22 mouse cellular contexts compared by ENCODE assay signal in genomic region chr6:114958249-114959011, GRCm38 (mm10). TPM values are rescaled to one million over a fixed set of nuclear protein-coding genes. Genes with fewer than 3 reads are reported as not detected.
DNase-seq lines count a peak whose midpoint lies in the region; ATAC-seq and TF ChIP-seq lines count a peak whose summit lies in the region.
"Had no signal": no experiment of that assay in that cellular context is flagged by ENCODE, and none has a peak within 500 bp of the region (broad histone marks: within the 10 kb centered on the region; RNA-seq: fewer than 3 reads in every experiment).

No protein-coding gene starts in this region.

- H3K9me3 ChIP-seq in neural tube, embryonic 15.5 days (replicated peaks): no peaks in the 10 kb centered on the region
- H3K9me3 ChIP-seq: G1E; hindbrain, embryonic 15.5 days had no signal

- no peaks in the 10 kb centered on the region for H3K36me3 ChIP-seq in neural tube, embryonic 15.5 days
- H3K36me3 ChIP-seq: G1E; hindbrain, embryonic 15.5 days had no signal

- H3K27ac ChIP-seq in left cerebral cortex, adult 2 months: peak overlapping the region; percentile 40
- H3K27ac ChIP-seq in neural tube, embryonic 15.5 days (replicated peaks): peak overlapping the region; percentile 54; the same call in 1 of the 2 replicates
- H3K27ac ChIP-seq: hindbrain, embryonic 15.5 days; liver, embryonic 14.5 days had no signal

- 53% methylated on average over 10 of the region's 10 CpGs for WGBS in neural tube, embryonic 15.5 days

- peaks cover 19% of the 10 kb centered on the region; the same call in 1 of the 2 replicates for H3K4me1 ChIP-seq in neural tube, embryonic 15.5 days

- no peak; the same call in none of the 2 replicates for TF ChIP-seq CTCF in left cerebral cortex, adult 2 months (IDR thresholded peaks at IDR 0.05)

- ATAC-seq in frontal cortex, adult (ENCODE audit: low TSS enrichment): peak; percentile 25; the same call in 1 of the 2 replicates
- ATAC-seq in neural tube, embryonic 15.5 days (ENCODE audit: low FRiP score): no peak; the same call in 1 of the 2 replicates
- ATAC-seq: CD4-positive, CD25-positive, alpha-beta regulatory T cell, adult 4 months had no signal

- no peak overlapping the region for H3K4me2 ChIP-seq in neural tube, embryonic 15.5 days
- H3K4me2 ChIP-seq: hindbrain, embryonic 15.5 days had no signal

- 0 out of 2 replicates have a peak, but pooled peaks cover 6% of the 10 kb centered on the region for H3K27me3 ChIP-seq in neural tube, embryonic 15.5 days (replicated peaks)
- H3K27me3 ChIP-seq: hindbrain, embryonic 15.5 days had no signal

- DNase-seq in frontal cortex, adult 2 months (ENCODE audit: extremely low spot score in 1 of 2, low spot score in 1 of 2): no peak
- DNase-seq in left cerebral cortex, adult 2 months (ENCODE audit: extremely low spot score in 1 of 2, low spot score in 2 of 2): no peak
- no peak for DNase-seq in left cerebral cortex, adult 8-10 months (ENCODE audit: low spot score in 2 of 2)
- DNase-seq in forelimb bud, embryonic 11.5 days (ENCODE audit: low read depth, low spot score): peak; percentile 18
- DNase-seq in spleen, postnatal 36 days (ENCODE audit: low spot score in 2 of 2): no peak
- DNase-seq in T-cell, adult 2 months (ENCODE audit: low spot score): no peak
- DNase-seq: adrenal gland, postnatal 14 days; cerebellum, adult 11-12 months; cerebellum, postnatal 25 days; gastrocnemius, postnatal 10 days; heart, adult 18-20 months; heart, postnatal 36 days; kidney, adult 18-20 months; layer of hippocampus, postnatal 36 days; right cerebral cortex, postnatal 4 days; thymus, postnatal 14 days had no signal

- H3K4me3 ChIP-seq in left cerebral cortex, adult 2 months: no peak overlapping the region
- H3K4me3 ChIP-seq in neural tube, embryonic 15.5 days (replicated peaks): no peak overlapping the region
- H3K4me3 ChIP-seq: hindbrain, embryonic 15.5 days had no signal

- intact Hi-C loops in left cerebral cortex, adult 2 months (cut with DNase I): no loop called here

- no peak overlapping the region for H3K9ac ChIP-seq in neural tube, embryonic 15.5 days (replicated peaks)
- H3K9ac ChIP-seq: hindbrain, embryonic 15.5 days; liver, embryonic 14.5 days had no signal

RNA-seq across cellular contexts. Expression of gene Vgll4, which starts 11.4 kb away (rescaled TPM):
- 33.5 and 37.6 TPM in 2 replicates for polyA plus RNA-seq in frontal cortex, adult 2 months (2012; rRNA removed)
- 10 to 100 TPM; 61.4 to 63.8 TPM for total RNA-seq in left cerebral cortex, adult 2 months (2021)
- 10 to 100 TPM; 59.0 to 76.6 (median 62.4) TPM for total RNA-seq in left cerebral cortex, adult 8-10 months (2022)
- 51.4 and 64.5 TPM in 2 replicates for polyA plus RNA-seq in neural tube, embryonic 15.5 days (2015; fragmentation: Nextera tagmentation; extraction: Ambion mirVana)
